Mouse (Mus musculus) T-helper 17 cell (primary cell): ENCODE data around the gene Mynn.

Experiments used
- in situ Hi-C, 2 experiments: fragments of 300-600 bp; cut with MboI, MseI; formaldehyde crosslinking; loops; 1 replicate in 1 of 2; 2 replicates in 1 of 2; pipeline ENCODE4 v1.15.1; 2025; ENCODE audit warnings: high pct_unique_total_duplicates in 2 of 2

The Mynn gene

DNA sequence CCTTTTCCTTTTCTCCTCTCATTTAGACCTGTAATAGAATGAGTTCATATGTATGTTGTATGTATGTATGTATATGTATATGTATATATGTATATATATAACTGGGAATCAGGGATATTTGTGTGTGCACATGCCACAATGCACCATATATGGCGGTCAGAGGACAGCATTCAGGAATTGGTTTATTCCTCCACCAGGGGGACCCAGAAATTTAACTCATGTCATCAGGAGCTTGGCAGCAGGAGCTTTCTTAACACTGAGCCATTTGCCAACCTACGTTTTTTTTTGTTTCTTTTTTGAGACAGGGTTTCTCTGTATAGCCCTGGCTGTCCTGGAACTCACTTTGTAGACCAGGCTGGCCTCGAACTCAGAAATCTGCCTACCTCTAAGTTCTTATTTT, 31.8 kb downstream of the Mynn start:
- in situ Hi-C loops = no loop called here

- in situ Hi-C loops = no loop called here
Measured at GRCm38 (mm10) chr3:30635629-30636028, 33.8 kb downstream of the Mynn start.

- in situ Hi-C loops = loop anchor here in 1 of 2 experiments (10.0 kb wide), 1 partner anchor 739 kb away; no protein-coding TSS in a partner anchor
Measured at GRCm38 (mm10) chr3:30644207-30644606, 42.3 kb downstream of the Mynn start, which contains the start of gene Lrriq4. Gene Lrriq4, plus strand, starts transcription at chr3:30644507.

- in situ Hi-C loops = loop anchor here in 1 of 2 experiments (10.0 kb wide), 1 partner anchor 742 kb away; no protein-coding TSS in a partner anchor
Measured at GRCm38 (mm10) chr3:30646761-30647160, 44.9 kb downstream of the Mynn start.

GRCm38 (mm10) chr3:30647440-30648090, 45.7 kb downstream of the Mynn start, which contains the start of gene Lrrc34:
Gene Lrrc34, minus strand, starts transcription at chr3:30647869.
- in situ Hi-C loops = loop anchor here in 1 of 2 experiments (10.0 kb wide), 1 partner anchor 743 kb away; no protein-coding TSS in a partner anchor

- in situ Hi-C loops = loop anchor here in 1 of 2 experiments (10.0 kb wide), 1 partner anchor 744 kb away; no protein-coding TSS in a partner anchor
Measured at GRCm38 (mm10) chr3:30648466-30648865, 46.6 kb downstream of the Mynn start.

DNA sequence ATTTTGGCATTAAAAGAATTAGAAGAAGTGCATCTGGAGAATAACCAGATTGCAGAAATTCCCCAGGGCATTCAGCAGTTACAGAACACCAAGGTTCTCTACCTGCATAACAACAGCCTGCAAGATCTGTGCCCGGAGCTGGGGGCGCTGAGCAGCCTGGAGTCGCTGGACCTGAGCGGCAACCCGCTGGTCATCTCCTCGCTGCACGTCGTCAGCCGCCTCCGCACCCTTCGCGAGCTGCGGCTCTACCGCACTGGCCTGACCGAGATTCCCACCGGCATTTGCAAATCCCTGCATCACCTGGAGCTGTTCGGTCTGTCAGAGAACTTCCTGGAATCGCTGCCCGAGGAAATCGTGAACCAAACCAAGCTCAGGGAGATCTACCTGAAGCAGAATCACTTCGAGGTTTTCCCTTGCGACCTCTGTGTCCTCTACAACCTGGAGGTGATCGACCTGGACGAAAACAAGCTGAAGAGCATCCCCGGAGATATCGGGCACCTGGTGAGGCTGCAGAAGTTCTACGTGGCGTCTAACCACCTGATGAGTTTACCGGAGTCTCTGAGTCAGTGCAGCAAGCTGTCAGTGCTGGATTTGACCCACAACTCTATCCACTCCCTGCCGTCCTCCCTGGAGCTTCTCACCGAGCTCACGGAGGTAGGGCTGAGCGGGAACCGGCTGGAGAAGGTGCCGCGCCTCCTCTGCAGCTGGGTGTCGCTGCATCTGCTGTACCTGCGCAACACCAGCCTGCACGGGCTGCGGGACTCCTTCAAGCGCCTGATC, 48.4 kb downstream of the Mynn start:
- in situ Hi-C loops = no loop called here

GRCm38 (mm10) chr3:30655937-30656336, 54.1 kb downstream of the Mynn start:
- in situ Hi-C loops = no loop called here

DNA sequence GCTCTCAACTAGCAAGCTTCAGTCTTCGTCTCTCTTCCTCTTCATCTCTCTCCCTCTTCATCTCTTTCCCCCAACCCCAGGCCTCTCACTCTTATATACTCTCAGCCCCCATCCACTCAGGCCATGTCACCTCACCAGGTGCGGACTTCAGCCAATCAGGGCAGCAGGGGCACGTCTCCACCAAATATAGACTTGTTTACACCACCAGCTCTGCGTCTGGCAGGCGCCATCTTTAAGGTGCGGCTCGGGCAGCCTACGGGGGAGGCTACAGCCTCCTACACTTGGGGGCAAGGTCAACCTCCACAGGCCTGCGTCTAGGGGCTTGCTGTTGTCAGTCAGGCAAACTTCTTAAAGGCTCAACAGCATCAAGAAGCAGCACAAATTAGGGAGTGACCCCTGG, 56.6 kb downstream of the Mynn start:
- in situ Hi-C loops = no loop called here
